Mouse (Mus musculus) ES-Bruce4 (cell line): Measurements from ENCODE around the gene Lrrn4cl. TPM values are rescaled to one million over a fixed set of nuclear protein-coding genes. Genes with fewer than 3 reads are reported as not detected.

Experiments
- H3K27ac ChIP-seq: 2 replicates; pipeline ENCODE4 v1.5.1; 2012; ENCODE audit warnings: low read length, inconsistent platforms; ENCODE audit not compliant: insufficient read depth
- H3K27me3 ChIP-seq: 2 replicates; pipeline ENCODE4 v1.6.1; 2012; ENCODE audit warnings: mild to moderate bottlenecking, low read length, inconsistent platforms; ENCODE audit not compliant: control insufficient read depth, poor library complexity, insufficient read depth, severe bottlenecking
- H3K36me3 ChIP-seq: 2 replicates; pipeline ENCODE4 v1.6.1; 2012; ENCODE audit warnings: inconsistent platforms, mild to moderate bottlenecking, low read length, moderate library complexity; ENCODE audit not compliant: control insufficient read depth, poor library complexity, insufficient read depth, severe bottlenecking
- H3K4me1 ChIP-seq: one replicate; pipeline ENCODE4 v1.8.1; 2011; ENCODE audit warnings: low read length; ENCODE audit not compliant: control insufficient read depth, insufficient read depth
- H3K4me3 ChIP-seq: 2 replicates; pipeline ENCODE4 v1.5.1; 2011; ENCODE audit warnings: low read depth, mild to moderate bottlenecking, low read length
- H3K9ac ChIP-seq: 2 replicates; pipeline ENCODE4 v1.6.1; 2012; ENCODE audit warnings: low read depth, mild to moderate bottlenecking, inconsistent platforms; ENCODE audit not compliant: poor library complexity, severe bottlenecking
- H3K9me3 ChIP-seq: replicated peaks from 2 replicates; pipeline ENCODE4 v1.6.1; 2012; ENCODE audit warnings: mild to moderate bottlenecking, low read length, inconsistent platforms; ENCODE audit not compliant: control insufficient read depth, poor library complexity, insufficient read depth, severe bottlenecking
- CTCF ChIP-seq: IDR thresholded peaks from one replicate; pipeline ENCODE4 v1.8.1; 2011; ENCODE audit warnings: low read depth, low read length
- EP300 ChIP-seq: IDR thresholded peaks from 2 replicates; pipeline ENCODE4 v1.6.1; 2011; ENCODE audit warnings: low read depth, low read length; ENCODE audit not compliant: insufficient read depth
- POLR2A ChIP-seq: IDR thresholded peaks from one replicate; pipeline ENCODE4 v1.8.1; 2011; ENCODE audit warnings: low read length; ENCODE audit not compliant: insufficient read depth
- polyA plus RNA-seq: library from polyadenylated mRNA; stranded (reverse); fragments of >200 nt; gene quantifications from 2 replicates; pipeline ENCODE4 v1.2.4, GENCODE M21; 2011; ENCODE audit warnings: low read depth; ENCODE audit not compliant: missing spikeins, insufficient read depth, insufficient read length

Lrrn4cl gene
- polyA plus RNA-seq, result 1.3 and 2.1 TPM in 2 replicates

DNA sequence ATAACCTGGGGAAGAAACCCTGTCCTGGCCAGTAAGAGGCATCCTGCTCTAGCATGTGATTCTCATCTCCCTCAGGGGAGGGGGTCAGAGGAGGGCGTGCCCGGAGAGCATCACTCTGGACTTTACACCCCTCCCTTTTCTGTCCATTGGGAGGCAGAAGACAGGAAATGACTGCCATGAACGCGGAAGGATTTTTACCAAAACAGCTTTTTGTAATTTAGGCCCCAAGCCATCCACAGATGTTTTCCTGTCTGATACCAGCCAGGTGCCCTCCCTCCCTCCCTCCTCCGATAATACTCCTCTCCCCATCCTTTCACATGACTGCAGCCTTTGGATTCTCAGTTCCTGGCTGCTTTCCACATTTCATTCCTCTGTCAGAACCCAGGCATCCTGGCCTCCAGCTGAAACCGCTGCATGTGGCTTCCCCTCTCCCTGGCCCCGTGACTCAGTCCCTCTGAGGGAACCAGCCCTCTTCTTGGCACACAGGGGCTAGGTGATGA lies at the start of gene Lrrn4cl:
Gene Lrrn4cl, plus strand, starts transcription at position 367 of the 500 bp plus-strand sequence.
- peaks cover 2% of the 10 kb centered on the region for H3K4me1 ChIP-seq
- H3K36me3 ChIP-seq, result peaks cover 7% of the 10 kb centered on the region
- no peaks in the 10 kb centered on the region for H3K9me3 ChIP-seq
- H3K27ac ChIP-seq, result peak within 1 kb of the TSS; percentile 58
- peak within 1 kb of the TSS; percentile 66 for H3K9ac ChIP-seq
- no peak for TF ChIP-seq EP300
- peak; percentile 9 for TF ChIP-seq POLR2A
- TF ChIP-seq CTCF, result no peak
- no peaks in the 10 kb centered on the region for H3K27me3 ChIP-seq
- H3K4me3 ChIP-seq, result peak within 1 kb of the TSS; percentile 62

DNA sequence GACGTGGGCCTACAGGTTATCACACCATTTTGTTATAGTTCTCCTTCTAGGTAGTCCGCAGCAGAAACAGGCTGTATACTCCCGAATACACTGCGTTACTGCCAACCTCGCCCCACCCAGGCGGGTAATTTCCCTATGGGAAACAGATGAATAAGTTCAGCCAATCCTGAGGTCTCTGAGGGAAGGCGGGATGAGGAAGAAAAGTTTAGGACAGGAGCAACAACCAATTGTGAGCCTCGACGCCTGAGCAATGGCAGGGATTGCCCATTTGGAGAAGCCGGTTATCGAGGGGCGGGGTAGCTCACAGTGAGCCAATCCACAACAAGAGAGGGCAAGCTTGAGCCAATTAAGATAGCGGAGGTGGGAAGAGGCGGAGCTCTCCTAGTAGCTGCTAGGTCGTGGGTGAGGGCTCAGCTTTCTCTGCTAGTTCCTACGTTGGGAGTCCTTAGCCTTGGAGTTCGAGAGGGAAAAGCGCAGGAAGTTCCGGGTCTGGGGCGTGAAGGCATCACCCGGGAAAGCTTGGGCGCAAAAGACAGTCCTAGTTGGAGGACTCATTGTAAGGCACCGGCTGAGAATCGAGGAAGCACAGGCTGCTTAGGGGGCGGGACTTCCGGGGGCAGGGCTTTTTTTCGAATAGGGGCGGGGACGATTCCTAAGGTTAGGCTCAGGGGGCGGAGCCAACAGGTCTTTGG lies 48.3 kb upstream of the Lrrn4cl start, which contains the start of gene Zbtb3:
Gene Zbtb3, plus strand, starts transcription at position 426 of the 692 bp plus-strand sequence.
- peak within 1 kb of the TSS; percentile 91 for H3K4me3 ChIP-seq
- H3K27me3 ChIP-seq, result no peaks in the 10 kb centered on the region

DNA sequence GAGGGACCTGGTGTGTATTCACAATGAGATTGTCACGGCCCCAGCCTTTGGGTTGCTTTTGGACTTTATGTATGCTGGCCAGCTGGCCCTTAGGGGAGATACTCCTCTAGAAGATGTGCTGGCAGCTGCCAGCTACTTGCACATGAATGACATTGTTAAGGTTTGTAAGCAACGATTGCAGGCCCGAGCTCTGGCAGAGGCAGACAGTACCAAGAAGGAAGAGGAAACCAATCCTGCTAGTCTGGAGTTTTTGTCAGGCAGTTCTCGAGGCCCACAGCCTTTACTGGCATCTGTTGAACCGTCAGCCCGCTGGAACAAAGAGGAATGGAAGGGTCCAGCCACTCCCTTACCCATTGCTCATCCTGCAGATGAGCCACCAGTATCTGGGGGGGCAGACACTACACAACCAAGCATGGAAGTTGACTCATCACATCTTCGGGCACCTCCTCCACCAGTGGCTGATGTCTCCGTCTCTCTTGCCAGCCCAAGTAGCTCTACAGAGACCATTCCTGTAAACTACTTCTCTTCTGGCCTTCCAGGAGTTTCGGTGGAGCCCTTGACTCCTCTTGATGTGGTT lies 47.3 kb upstream of the Lrrn4cl start:
- H3K9ac ChIP-seq, result no peak overlapping the region; the same call in 1 of the 2 replicates
- peak overlapping the region; percentile 22 for H3K4me3 ChIP-seq
- peak overlapping the region; percentile 12; the same call in 1 of the 2 replicates for H3K27ac ChIP-seq

More for the DNA sequence above, 48.3 kb upstream of the Lrrn4cl start, which contains the start of gene Zbtb3:
- no peaks in the 10 kb centered on the region for H3K4me1 ChIP-seq
- H3K36me3 ChIP-seq, result peaks cover 8% of the 10 kb centered on the region; the same call in 1 of the 2 replicates
- peak within 1 kb of the TSS; percentile 73 for H3K9ac ChIP-seq
- no peaks in the 10 kb centered on the region for H3K9me3 ChIP-seq
- peak within 1 kb of the TSS; percentile 75 for H3K27ac ChIP-seq
- TF ChIP-seq POLR2A (peak; percentile 72), CTCF (no peak), EP300 (no peak)

DNA sequence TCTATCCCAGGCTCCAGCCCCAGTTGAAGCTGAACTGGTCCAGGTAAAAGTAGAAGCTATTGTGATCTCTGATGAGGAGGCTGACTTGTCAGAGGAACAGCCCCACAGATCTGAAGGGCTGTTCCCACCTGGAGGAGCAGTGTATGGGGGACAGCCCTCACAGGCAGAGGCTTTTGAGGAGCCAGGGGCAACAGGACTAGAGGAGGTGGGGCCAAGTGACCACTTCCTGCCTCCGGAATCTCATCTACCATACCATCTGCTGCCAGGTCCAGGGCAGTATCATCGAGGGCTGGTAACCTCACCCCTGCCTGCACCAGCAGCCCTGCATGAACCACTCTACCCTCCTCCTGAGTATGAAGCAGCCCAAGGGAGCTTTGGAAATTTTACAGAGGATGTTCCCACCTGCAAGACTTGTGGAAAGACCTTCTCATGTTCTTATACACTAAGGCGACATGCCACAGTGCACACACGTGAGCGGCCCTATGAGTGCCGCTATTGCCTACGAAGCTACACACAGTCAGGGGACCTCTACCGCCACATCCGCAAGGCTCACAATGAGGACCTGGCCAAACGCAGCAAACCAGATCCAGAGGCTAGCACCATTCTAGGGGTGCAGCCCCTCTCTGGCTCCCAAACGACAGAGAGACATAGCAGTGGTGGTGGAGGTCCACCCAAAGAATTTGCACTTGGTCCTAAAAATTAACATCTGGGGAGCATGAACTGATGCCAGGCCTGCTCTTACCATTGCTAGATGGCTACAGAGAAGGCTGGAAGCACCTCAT lies 46.5 kb upstream of the Lrrn4cl start:
- Histone ChIP-seq H3K27ac (no peak overlapping the region), H3K36me3 (peaks cover 16% of the 10 kb centered on the region), H3K4me1 (no peaks in the 10 kb centered on the region), H3K9ac (no peak overlapping the region), H3K4me3 (no peak overlapping the region), H3K9me3 (no peaks in the 10 kb centered on the region), H3K27me3 (no peaks in the 10 kb centered on the region)
- TF ChIP-seq POLR2A, result no peak
- no peak for TF ChIP-seq EP300
- no peak for TF ChIP-seq CTCF

More for the DNA sequence above, 47.3 kb upstream of the Lrrn4cl start:
- Histone ChIP-seq H3K27me3 (no peaks in the 10 kb centered on the region), H3K4me1 (no peaks in the 10 kb centered on the region), H3K9me3 (no peaks in the 10 kb centered on the region), H3K36me3 (peaks cover 12% of the 10 kb centered on the region)
- no peak for TF ChIP-seq POLR2A
- no peak for TF ChIP-seq EP300
- TF ChIP-seq CTCF, result no peak

DNA sequence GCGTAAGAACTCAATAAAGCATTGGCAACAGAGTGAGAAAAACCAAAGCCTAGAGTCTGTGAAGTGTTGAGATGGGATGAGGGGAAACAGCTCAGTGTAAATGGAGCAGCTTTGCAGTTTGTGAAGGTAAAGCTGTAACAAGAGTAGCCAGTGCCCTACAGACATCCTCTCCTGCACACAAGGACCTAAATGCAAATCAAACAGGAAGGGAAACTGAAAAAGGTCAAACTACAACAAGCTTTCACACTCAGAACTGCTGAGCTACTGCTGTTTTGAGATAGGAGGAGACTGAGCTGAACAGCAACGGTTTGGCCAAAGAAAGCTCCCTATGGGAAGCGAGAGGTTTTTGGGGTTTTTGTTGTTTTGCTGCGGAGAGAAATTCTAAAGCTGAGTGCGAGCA lies 43.8 kb upstream of the Lrrn4cl start:
- no peaks in the 10 kb centered on the region for H3K9me3 ChIP-seq
- 0 out of 2 replicates have a peak overlapping the region, but pooled peaks have one; percentile 26 for H3K9ac ChIP-seq
- no peaks in the 10 kb centered on the region for H3K4me1 ChIP-seq
- H3K36me3 ChIP-seq, result peaks cover 37% of the 10 kb centered on the region
- peak overlapping the region; percentile 87 for H3K27ac ChIP-seq
- no peak for TF ChIP-seq POLR2A
- no peak for TF ChIP-seq CTCF
- no peak for TF ChIP-seq EP300
- no peak overlapping the region for H3K4me3 ChIP-seq
- H3K27me3 ChIP-seq, result no peaks in the 10 kb centered on the region
